Mouse (Mus musculus): ENCODE measurements around the gene Camk2n1. TPM values are rescaled to one million over a fixed set of nuclear protein-coding genes. Genes with fewer than 3 reads are reported as not detected.
"Not testable (repeated sequence)": the region's sequence is repeated elsewhere in the genome, so short reads cannot be mapped to it uniquely, and the experiment has no call there.

Gene Camk2n1
- total RNA-seq (2021), result 1,000 to 10,000 TPM; 1,251 to 1,365 TPM

DNA sequence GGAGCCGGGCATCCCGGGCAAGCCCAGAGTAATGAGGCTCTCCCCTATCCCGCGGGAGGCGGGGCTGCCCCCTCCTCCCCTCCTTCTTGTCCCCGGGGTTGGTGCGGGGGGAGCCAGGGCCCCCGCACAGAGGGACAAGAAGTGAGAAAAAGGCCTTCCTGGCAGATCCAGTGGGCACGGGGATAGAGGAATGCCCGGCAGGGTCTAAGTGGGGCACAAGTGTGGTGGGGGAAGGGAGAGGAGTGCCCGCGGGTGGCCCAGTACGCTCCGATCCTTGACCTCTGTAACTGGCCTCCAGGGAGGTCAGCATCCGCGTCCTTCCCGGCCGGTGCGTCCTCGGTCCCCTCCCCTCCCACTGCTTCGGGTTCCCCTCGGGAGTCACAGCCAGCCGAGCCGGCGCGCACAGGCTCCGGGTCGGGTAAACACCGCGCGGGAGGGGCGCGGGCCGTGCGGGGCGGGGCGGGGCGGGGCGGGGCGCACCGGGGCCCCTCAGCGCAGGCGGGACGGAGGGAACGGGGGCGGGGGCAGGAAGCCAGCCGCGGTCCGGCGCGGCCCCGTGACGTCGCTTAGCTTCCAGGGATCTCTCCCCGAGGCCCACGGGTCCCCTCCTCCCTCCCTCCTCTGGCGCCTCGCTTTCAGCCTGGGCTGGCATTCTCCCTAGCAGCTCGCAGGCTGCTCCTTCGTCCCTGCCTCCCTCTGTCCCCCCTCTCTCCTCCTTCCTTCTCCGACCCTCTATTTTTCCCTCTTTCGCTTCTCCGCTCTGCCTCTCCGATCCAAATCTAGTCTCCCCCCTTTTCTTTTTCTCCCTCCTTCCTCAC, at the start of gene Camk2n1:
Gene Camk2n1 (plus strand): TSS at position 562 of the 818 bp plus-strand sequence.
- DNase-seq (ENCODE audit: low spot score in 2 of 2), result peak; percentile 81 to 92
- intact Hi-C loops (cut with DNase I), result loop anchor here (1.0 to 2.0 kb wide), 2 partner anchors 50 to 109 kb away; no protein-coding TSS in a partner anchor

GRCm38 (mm10) chr4:138404806-138405205, 49.3 kb upstream of the Camk2n1 start:
- DNase-seq (ENCODE audit: low spot score in 2 of 2), result no peak
- intact Hi-C loops (cut with DNase I), result no loop called here

- intact Hi-C loops (cut with DNase I), result no loop called here
- no peak for DNase-seq (ENCODE audit: low spot score in 2 of 2)
These were observed 46.5 kb upstream of the Camk2n1 start for GRCm38 (mm10) chr4:138407479-138408194.

DNA sequence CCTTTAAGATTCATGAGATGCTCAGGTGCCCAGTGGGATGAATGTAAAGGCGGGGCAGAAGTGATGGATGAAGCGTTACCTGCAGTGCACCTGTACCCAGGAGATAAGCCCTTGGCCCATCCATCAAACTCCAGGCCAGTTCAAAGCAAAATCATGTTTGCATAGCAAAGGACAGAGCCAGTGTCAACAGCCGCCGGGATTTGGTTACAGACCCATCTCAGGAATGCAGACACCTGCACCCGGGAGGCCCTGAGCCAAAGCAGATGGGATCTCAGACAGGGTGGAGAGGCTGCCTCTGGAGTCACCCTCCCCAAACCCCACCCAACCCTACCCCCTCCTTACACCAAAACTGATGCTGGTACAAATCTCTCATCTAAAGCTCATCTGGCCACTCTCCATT, 43.1 kb upstream of the Camk2n1 start:
- intact Hi-C loops (cut with DNase I), result no loop called here

GRCm38 (mm10) chr4:138411504-138412121, 42.5 kb upstream of the Camk2n1 start:
- intact Hi-C loops (cut with DNase I), result no loop called here
- DNase-seq (ENCODE audit: low spot score in 2 of 2), result peak in 1 of 2 experiments; percentile 38

More for the DNA sequence above, 43.1 kb upstream of the Camk2n1 start:
- DNase-seq (ENCODE audit: low spot score in 2 of 2), result no peak

DNA sequence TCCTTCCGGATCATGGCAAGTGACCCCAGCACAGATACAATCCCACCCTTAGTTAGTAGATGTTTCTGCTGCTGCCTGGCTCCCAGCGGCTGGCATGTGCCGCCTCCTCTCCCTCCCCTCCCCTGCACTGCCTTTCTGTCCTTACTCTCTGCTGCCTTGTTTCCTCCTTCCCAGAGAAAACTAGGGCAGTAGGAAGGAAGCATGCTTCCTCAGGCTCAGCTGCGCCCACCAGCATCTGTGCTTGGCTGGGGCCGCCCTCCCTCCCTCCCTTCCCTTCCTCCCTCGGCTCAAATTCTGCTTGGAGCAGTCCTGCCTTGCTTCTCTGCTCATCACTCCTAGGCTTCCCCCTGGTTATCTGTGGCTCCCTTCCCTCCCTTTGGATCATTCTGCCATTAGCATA, 39.4 kb upstream of the Camk2n1 start:
- DNase-seq (ENCODE audit: low spot score in 2 of 2), result peak; percentile 60 to 91
- intact Hi-C loops (cut with DNase I), result loop anchor here (1.0 kb wide), 1 partner anchor 18 kb away; the partner anchor contains the start of gene Fam43b

DNA sequence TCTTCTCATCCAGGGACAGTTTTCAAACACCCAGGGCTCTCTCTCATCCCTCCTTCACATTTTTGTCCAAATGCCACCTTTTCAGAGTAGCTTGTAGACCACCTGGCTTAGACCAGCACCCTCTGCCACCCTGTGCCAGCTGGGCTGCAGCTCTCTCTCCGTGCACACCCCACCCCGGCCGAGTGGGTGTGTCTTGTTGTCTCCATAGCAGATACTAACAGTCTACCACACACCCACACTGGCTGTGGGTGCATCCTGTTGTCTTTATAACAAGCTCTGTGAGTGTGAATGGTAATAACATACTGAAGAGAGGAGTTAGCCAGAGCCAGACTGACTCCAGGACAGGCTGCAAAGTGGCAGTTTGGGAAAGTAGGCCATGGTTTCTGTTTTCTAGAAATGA, 38.1 kb upstream of the Camk2n1 start:
- intact Hi-C loops (cut with DNase I), result no loop called here
- peak; percentile 56 to 89 for DNase-seq (ENCODE audit: low spot score in 2 of 2)

GRCm38 (mm10) chr4:138416414-138416813, 37.7 kb upstream of the Camk2n1 start:
- DNase-seq (ENCODE audit: low spot score in 2 of 2), result no peak
- intact Hi-C loops (cut with DNase I), result no loop called here

GRCm38 (mm10) chr4:138417882-138418281, 36.2 kb upstream of the Camk2n1 start:
- DNase-seq (ENCODE audit: low spot score in 2 of 2), result no peak
- intact Hi-C loops (cut with DNase I), result no loop called here

DNA sequence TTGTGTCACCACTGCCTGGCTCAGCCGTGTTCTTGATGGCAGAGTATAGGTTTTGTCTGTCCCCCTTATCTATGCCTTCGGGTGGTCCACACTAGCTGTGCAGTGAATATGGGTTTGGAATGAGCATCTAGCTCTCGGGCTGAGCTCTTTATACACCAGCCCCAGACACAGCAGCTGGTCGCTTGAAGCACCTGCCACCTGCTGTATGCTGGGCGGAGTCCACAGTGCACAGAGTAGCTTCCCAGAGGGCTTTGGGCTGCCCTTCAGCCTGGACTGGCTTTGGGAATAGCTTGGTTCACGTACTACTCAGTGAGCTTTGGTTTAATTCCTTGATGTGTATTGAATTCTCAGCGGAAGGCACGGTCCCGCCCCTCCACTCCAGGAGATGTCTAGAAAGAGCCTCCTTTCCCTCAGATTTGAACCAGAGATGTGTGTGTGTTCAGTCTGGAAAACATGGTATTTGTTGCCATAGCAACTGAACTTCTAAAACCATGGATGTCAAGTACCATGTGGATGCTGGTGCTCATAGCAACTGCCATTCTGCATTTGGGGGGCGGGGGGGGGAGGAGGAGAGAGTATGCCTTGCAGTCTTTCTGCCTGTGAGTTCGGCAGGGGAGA, 35.7 kb upstream of the Camk2n1 start:
- DNase-seq (ENCODE audit: low spot score in 2 of 2), result peak in 1 of 2 experiments; percentile 33

DNA sequence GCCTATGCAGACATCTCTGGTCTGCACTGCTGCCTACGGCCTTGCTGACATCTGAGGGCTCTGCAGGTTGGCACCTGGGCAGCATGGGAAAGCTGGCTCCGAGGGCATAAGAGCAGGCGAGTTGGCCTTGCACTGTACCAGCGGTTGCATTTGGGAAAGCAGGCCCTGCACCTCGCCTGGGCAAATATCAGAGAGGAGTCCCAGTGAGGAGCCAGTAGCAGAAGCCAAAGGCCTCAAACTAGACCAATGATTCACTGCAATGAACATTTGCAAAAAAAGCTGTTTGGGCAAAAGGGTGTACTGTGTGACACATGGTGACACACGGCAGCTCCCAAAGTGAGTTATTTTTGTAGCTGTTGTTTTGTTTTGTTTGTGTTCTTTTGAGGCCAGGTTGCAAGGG, 29.1 kb upstream of the Camk2n1 start:
- intact Hi-C loops (cut with DNase I), result loop anchor here (5.0 kb wide), 2 partner anchors 33 to 48 kb away; no protein-coding TSS in a partner anchor
- DNase-seq (ENCODE audit: low spot score in 2 of 2), result no peak

More for the DNA sequence above, 35.7 kb upstream of the Camk2n1 start:
- intact Hi-C loops (cut with DNase I), result no loop called here

DNA sequence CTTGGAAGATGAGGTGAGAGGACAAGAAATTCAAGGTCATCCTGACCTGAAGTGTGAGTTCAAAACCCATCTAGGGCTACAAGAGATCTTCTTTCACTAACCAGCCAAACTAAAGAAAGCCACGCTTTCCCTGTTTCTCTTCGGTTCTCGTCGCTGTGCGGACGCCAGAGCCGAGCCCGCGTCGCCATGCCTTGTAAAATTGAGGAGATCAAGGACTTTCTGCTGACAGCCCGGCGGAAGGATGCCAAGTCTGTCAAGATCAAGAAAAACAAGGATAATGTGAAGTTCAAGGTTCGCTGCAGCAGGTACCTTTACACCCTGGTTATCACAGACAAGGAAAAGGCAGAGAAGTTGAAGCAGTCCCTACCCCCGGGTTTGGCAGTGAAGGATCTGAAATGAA, 28.5 kb upstream of the Camk2n1 start:
- not testable (repeated sequence) for DNase-seq (ENCODE audit: low spot score in 2 of 2)
- intact Hi-C loops (cut with DNase I), result loop anchor here (1.0 to 5.0 kb wide), 4 partner anchors 23 to 106 kb away; no protein-coding TSS in a partner anchor

DNA sequence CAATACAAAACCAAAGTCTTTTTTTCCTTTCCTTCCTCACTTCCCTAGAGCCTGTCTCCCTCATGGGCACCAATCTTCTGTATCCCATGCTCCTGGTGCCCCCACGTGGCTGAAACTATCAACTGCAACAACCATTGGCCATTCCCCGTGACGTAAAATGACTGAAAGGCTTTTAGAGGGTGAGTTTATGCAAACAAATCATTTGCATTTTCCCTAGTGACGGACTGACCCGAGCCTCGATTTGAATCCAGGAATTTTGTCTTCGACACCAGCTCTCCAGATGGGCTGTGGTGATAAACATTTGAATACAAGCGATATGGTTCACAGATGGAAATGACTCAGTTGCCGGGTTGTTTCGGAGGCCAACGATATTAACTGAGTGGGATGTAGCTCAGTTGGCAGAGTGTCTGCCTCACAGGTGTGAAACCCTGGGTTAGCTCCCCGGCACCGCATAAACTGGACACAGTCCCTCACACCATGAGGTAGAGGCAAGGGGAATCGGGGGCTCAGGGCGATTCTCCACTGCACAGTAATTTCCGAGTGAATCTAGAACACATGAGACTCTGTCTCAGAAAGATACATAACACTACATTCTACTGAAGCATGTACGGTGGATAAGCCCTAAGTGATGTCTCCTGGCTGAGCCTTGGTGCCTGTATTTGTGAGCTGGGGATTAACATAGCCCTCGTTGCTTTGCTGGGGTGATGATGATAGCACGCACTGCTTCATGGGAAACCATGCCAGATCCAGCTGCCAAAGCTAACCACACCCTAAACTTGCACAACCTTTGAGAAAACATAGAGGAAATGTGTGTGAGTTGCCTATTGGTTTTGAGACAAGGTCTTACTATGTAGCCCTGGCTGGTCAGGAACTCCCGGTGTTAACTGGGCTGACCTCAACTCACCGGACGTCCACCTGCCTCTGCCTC, 27.1 kb upstream of the Camk2n1 start:
- intact Hi-C loops (cut with DNase I), result loop anchor here (1.0 to 5.0 kb wide), 4 partner anchors 24 to 108 kb away; no protein-coding TSS in a partner anchor

DNA sequence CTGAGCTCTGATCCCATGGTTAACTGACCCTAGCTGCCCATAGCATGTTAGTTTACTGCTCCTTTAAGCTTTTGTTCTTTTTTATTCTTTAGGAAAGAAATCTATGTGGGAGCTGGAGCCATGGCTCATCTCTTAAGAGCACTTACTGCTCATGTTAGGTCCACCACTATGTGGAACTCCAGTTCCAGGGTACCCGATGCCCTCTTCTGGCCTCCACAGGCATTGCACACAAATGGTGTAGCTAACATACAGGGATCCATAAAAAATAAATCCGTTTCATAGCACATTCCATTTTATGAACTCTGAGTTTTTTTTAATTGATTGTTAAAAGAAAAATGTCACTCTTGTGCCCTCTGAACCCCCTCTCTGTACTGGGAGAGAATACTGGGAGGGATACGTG, 24.3 kb upstream of the Camk2n1 start:
- DNase-seq (ENCODE audit: low spot score in 2 of 2), result peak in 1 of 2 experiments; percentile 45
- intact Hi-C loops (cut with DNase I), result loop anchor here (5.0 kb wide), 2 partner anchors 37 to 52 kb away; no protein-coding TSS in a partner anchor

More for the DNA sequence above, 27.1 kb upstream of the Camk2n1 start:
- DNase-seq (ENCODE audit: low spot score in 2 of 2), result peak; percentile 86 to 95

DNA sequence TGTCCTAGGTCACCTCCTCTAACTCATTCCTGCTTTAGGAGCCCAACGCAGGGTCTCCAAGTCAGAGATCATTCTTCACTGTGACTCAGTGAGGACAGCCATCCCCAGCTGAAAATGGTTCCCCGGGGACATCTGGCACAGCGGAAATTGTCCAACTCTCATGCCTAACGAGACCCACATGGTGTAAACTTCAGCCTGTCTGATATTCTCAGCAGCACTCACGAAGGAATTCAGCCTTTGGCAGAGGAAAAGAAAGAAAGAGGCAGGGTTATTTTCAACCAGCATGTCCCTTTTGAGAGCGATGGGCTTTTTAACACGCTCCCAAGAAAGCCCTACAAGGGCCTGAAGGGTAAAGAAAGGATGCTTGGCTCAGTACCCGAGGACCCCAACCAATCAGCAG, 22.8 kb upstream of the Camk2n1 start:
- intact Hi-C loops (cut with DNase I), result no loop called here
- DNase-seq (ENCODE audit: low spot score in 2 of 2), result no peak

DNA sequence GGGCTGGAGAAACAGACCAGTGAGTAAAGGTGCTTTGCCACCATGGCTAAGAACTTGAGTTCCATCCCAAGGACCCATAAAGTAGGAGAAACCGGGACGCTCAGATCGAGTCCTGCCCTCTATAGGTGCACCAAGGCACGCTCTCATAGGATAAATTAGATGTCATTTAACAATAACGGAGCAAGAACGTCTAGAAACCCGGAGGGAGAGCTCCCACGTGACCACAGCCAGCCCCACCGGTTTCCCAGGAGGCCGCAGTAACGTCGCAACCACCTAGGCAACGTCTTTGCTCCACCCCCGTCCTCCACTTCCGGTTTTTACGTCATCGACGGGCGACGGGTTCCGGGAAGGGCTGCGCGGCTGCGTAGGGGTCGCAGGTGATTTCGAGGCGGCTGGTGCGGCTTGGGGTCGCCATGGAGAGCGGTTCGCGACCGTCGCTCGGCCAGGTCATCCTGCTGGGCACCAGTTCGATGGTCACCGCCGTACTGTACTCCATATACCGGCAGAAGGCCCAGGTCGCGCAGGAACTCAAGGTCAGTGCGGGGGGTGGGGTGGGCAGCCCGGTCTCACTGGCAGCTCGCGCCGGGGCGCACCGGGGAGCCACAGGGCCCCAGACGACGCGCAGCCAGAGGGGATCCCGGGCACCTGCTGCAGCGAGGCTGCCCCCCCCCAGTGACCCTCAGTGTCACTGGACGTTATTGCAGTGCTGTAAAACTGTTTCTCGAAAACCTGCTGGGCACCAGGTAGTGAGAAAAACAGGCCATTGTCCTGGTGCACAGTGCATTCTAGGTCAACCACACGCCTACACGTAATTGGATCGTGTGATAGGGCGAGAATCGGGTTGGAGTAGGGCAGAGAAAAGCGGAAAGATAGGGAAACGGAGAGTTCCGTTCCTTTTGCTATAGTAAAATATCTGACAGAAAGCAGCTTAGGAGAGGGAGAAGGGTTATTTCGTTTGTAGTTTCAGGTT, 19.5 kb upstream of the Camk2n1 start, which contains the start of gene Mul1:
Gene Mul1 (plus strand): TSS at position 325 of the 970 bp plus-strand sequence.
- peak; percentile 94 to 98 for DNase-seq (ENCODE audit: low spot score in 2 of 2)
- intact Hi-C loops (cut with DNase I), result no loop called here

- DNase-seq (ENCODE audit: low spot score in 2 of 2), result no peak
- intact Hi-C loops (cut with DNase I), result loop anchor here (10.0 kb wide), 1 partner anchor 445 kb away; no protein-coding TSS in a partner anchor
These were observed 14.1 kb upstream of the Camk2n1 start for GRCm38 (mm10) chr4:138440062-138440461.
